Mouse (Mus musculus): ENCODE data around the gene St8sia1. TPM values are rescaled to one million over a fixed set of nuclear protein-coding genes. Genes with fewer than 3 reads are reported as not detected.

Gene St8sia1
- polyA plus RNA-seq, 1 experiment = 2.5 TPM

DNA sequence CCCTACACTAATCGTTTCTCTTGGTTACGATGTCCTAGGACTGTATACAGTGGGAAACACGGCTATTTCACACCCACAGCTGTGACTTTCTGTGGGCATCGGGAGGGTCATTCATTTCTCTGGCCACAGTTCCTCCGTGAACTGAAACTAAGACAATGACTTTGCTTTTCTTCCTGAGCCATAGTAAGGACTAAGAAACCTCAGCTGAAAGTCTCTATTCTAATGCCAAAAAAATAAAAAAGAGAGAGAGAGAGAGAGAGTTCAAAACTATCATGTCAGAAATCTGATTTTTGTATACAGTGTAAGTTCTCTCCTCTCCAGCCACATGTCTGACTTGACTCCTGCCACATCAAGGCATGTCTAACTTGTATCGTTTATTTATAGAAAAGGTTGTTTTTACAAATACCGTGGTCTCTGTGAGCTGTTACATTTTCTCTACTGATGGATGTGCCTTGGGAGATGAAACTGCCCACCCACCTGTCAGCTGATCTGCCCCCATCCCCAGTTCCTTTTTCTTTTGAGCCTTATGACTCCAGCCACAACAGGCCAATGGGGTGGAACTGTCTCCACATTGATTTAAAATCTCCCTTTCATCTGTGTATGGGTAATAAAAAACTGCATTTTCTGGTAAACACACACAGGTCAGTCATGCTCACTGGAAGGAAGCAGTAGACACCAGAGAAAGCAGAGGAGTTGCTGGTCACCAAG, 94.4 kb downstream of the St8sia1 start:
- TF ChIP-seq POLR2A (IDR thresholded peaks at IDR 0.05; ENCODE audit: control insufficient read depth, low read depth, low read length) (no peak), CTCF (IDR thresholded peaks at IDR 0.05; ENCODE audit: control insufficient read depth, insufficient read depth, insufficient replicate concordance, low read depth, low read length) (no peak)
- Histone ChIP-seq H3K27me3 (ENCODE audit: control insufficient read depth, insufficient read depth, low read length) (no peaks in the 10 kb centered on the region), H3K4me1 (ENCODE audit: control insufficient read depth, insufficient read depth, low read length) (no peaks in the 10 kb centered on the region), H3K36me3 (ENCODE audit: control insufficient read depth, insufficient read depth, low read length) (no peaks in the 10 kb centered on the region), H3K4me3 (ENCODE audit: control insufficient read depth, low read depth, low read length) (no peak overlapping the region), H3K27ac (ENCODE audit: control insufficient read depth, insufficient read depth, low read depth, low read length) (no peak overlapping the region)

DNA sequence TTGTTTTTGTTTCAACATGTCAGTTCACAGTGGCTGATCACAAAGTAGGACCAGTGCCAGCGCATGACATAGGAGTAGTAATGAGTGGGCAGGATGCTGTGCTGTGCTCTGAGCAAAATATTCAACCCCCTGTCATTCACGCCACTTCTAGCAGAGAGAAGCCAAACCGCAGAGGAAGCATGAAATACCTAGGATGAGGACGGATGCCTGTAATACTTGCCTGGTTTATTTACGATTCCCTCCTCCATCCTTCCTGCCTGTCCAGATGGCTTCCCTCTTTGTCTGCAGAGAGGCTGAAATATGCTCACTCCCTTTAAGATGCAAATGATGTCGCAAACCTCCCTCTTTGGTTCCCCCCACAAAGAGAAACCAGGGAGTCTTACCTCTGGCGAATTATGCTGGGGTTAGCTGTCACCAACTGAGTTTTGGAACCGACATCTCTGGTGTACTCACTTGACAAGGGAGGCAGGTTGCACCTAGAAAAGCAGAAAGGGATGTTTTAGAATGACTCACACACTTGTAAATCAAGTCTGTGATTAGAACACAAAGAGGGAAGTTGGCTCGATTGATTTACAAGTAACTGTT, 96.7 kb downstream of the St8sia1 start:
- Histone ChIP-seq H3K36me3 (ENCODE audit: control insufficient read depth, insufficient read depth, low read length) (no peaks in the 10 kb centered on the region), H3K4me1 (ENCODE audit: control insufficient read depth, insufficient read depth, low read length) (no peaks in the 10 kb centered on the region), H3K4me3 (ENCODE audit: control insufficient read depth, low read depth, low read length) (no peak overlapping the region), H3K27ac (ENCODE audit: control insufficient read depth, insufficient read depth, low read depth, low read length) (no peak overlapping the region), H3K27me3 (ENCODE audit: control insufficient read depth, insufficient read depth, low read length) (no peaks in the 10 kb centered on the region)
- no peak for TF ChIP-seq POLR2A (IDR thresholded peaks at IDR 0.05; ENCODE audit: control insufficient read depth, low read depth, low read length)
- TF ChIP-seq CTCF (IDR thresholded peaks at IDR 0.05; ENCODE audit: control insufficient read depth, insufficient read depth, insufficient replicate concordance, low read depth, low read length) = no peak

DNA sequence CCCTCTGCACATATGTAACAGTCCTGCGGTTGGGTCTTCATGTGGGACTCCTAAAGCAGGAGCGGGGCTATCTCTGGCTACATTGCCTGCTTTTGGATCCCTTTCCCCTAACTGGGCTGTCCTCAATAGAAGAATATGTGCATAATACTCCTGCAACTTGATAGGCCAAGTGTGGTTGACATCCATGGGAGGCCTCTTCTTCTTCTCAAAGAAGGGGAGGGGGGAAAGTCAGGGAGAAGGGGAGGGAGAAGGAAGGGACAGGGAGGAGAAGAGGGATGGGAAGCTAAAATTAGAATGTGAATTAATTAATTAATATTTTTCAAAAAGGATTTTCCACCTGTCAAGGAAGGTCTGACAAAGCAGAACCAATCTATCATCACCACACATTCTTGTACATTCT, 97.2 kb downstream of the St8sia1 start:
- Histone ChIP-seq H3K4me3 (ENCODE audit: control insufficient read depth, low read depth, low read length) (no peak overlapping the region), H3K27ac (ENCODE audit: control insufficient read depth, insufficient read depth, low read depth, low read length) (no peak overlapping the region), H3K27me3 (ENCODE audit: control insufficient read depth, insufficient read depth, low read length) (no peaks in the 10 kb centered on the region), H3K4me1 (ENCODE audit: control insufficient read depth, insufficient read depth, low read length) (no peaks in the 10 kb centered on the region), H3K36me3 (ENCODE audit: control insufficient read depth, insufficient read depth, low read length) (no peaks in the 10 kb centered on the region)
- TF ChIP-seq CTCF (IDR thresholded peaks at IDR 0.05; ENCODE audit: control insufficient read depth, insufficient read depth, insufficient replicate concordance, low read depth, low read length) (no peak), POLR2A (IDR thresholded peaks at IDR 0.05; ENCODE audit: control insufficient read depth, low read depth, low read length) (no peak)

DNA sequence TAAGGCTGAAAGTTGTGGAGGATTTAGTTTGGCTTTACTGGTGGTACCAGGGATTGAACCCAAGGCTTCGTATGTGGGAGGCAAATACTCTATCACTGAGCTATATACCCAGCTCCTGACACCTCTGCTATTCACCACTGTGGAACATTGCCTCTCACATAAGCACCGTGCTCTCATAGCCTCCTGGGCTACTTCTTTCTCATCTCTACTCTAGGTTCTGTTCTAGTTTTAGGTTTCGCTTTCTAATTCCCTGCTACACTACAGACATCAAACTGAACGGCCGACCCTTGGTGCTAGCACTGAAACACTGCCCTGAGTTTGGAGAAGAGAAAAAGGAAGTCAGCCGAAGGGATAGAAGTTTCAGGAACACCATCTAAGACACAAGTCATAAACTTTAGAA, 99.1 kb downstream of the St8sia1 start:
- Histone ChIP-seq H3K4me3 (ENCODE audit: control insufficient read depth, low read depth, low read length) (no peak overlapping the region), H3K27me3 (ENCODE audit: control insufficient read depth, insufficient read depth, low read length) (no peaks in the 10 kb centered on the region), H3K27ac (ENCODE audit: control insufficient read depth, insufficient read depth, low read depth, low read length) (no peak overlapping the region), H3K36me3 (ENCODE audit: control insufficient read depth, insufficient read depth, low read length) (no peaks in the 10 kb centered on the region), H3K4me1 (ENCODE audit: control insufficient read depth, insufficient read depth, low read length) (no peaks in the 10 kb centered on the region)
- TF ChIP-seq POLR2A (IDR thresholded peaks at IDR 0.05; ENCODE audit: control insufficient read depth, low read depth, low read length) = no peak
- no peak for TF ChIP-seq CTCF (IDR thresholded peaks at IDR 0.05; ENCODE audit: control insufficient read depth, insufficient read depth, insufficient replicate concordance, low read depth, low read length)

DNA sequence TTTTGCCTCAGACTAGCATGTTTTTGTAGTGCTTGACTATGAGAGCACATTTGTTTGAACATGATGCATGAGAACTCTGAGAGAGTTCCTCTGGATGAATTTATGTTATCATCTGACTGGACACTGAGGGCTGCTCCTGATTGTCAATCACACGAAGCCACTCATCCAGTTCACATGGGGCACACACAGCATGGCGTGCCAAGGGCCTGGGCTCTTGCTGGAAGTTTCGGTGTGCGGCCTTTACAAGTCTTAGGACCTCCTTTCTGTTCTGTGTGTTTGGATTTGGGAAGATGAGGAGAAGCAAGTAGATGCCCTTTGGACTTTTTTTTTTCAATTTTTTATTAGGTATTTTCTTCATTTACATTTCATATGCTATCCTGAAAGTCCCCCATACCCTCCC, 100.4 kb downstream of the St8sia1 start:
- Histone ChIP-seq H3K4me1 (ENCODE audit: control insufficient read depth, insufficient read depth, low read length) (no peaks in the 10 kb centered on the region), H3K36me3 (ENCODE audit: control insufficient read depth, insufficient read depth, low read length) (no peaks in the 10 kb centered on the region), H3K4me3 (ENCODE audit: control insufficient read depth, low read depth, low read length) (no peak overlapping the region), H3K27ac (ENCODE audit: control insufficient read depth, insufficient read depth, low read depth, low read length) (no peak overlapping the region), H3K27me3 (ENCODE audit: control insufficient read depth, insufficient read depth, low read length) (no peaks in the 10 kb centered on the region)
- TF ChIP-seq CTCF (IDR thresholded peaks at IDR 0.05; ENCODE audit: control insufficient read depth, insufficient read depth, insufficient replicate concordance, low read depth, low read length) (no peak), POLR2A (IDR thresholded peaks at IDR 0.05; ENCODE audit: control insufficient read depth, low read depth, low read length) (no peak)

DNA sequence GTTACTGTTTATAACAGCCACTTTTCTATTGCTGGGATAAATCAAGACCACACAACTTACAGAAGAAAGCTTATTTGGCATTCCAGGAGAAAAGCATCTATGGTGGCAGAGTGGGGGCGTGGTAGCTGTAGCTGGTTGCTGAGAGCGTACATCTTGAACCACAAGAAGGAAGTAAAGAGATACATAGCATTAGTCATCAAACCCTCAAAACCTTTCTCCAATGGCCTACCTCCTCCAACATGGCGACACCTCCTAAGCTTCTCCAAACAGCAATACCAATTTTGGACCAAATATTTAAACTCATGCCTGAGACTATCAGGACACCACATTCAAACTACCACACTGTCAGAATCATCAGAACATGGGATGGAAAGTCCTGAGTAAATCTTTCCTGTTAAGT, 102.0 kb downstream of the St8sia1 start:
- Histone ChIP-seq H3K27me3 (ENCODE audit: control insufficient read depth, insufficient read depth, low read length) (no peaks in the 10 kb centered on the region), H3K4me1 (ENCODE audit: control insufficient read depth, insufficient read depth, low read length) (no peaks in the 10 kb centered on the region), H3K4me3 (ENCODE audit: control insufficient read depth, low read depth, low read length) (peak overlapping the region; percentile 72), H3K36me3 (ENCODE audit: control insufficient read depth, insufficient read depth, low read length) (no peaks in the 10 kb centered on the region), H3K27ac (ENCODE audit: control insufficient read depth, insufficient read depth, low read depth, low read length) (no peak overlapping the region)
- no peak for TF ChIP-seq CTCF (IDR thresholded peaks at IDR 0.05; ENCODE audit: control insufficient read depth, insufficient read depth, insufficient replicate concordance, low read depth, low read length)
- TF ChIP-seq POLR2A (IDR thresholded peaks at IDR 0.05; ENCODE audit: control insufficient read depth, low read depth, low read length) = no peak

DNA sequence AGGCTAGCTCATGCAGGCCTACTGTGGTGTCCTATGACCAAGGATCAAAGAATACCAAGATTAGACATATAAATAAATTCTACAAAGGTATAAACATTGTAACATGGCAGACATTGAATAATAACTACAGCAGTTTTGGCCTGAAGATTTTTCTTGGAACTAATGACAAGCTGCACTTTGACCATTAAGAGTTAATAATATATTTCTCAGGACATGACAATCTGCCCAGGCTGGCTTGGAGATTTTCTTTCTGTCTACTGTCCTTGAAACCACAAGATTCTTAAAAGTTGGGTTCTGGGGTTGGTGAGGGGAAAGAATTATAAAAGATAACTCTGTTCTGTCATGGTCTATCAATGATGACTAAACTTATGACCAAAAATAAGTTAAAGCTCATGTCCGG, 103.9 kb downstream of the St8sia1 start:
- Histone ChIP-seq H3K27me3 (ENCODE audit: control insufficient read depth, insufficient read depth, low read length) (no peaks in the 10 kb centered on the region), H3K4me1 (ENCODE audit: control insufficient read depth, insufficient read depth, low read length) (no peaks in the 10 kb centered on the region), H3K4me3 (ENCODE audit: control insufficient read depth, low read depth, low read length) (no peak overlapping the region), H3K36me3 (ENCODE audit: control insufficient read depth, insufficient read depth, low read length) (no peaks in the 10 kb centered on the region), H3K27ac (ENCODE audit: control insufficient read depth, insufficient read depth, low read depth, low read length) (no peak overlapping the region)
- TF ChIP-seq POLR2A (IDR thresholded peaks at IDR 0.05; ENCODE audit: control insufficient read depth, low read depth, low read length) (no peak), CTCF (IDR thresholded peaks at IDR 0.05; ENCODE audit: control insufficient read depth, insufficient read depth, insufficient replicate concordance, low read depth, low read length) (no peak)
